Mouse (Mus musculus): ENCODE measurements around the gene Hdac9.

DNA sequence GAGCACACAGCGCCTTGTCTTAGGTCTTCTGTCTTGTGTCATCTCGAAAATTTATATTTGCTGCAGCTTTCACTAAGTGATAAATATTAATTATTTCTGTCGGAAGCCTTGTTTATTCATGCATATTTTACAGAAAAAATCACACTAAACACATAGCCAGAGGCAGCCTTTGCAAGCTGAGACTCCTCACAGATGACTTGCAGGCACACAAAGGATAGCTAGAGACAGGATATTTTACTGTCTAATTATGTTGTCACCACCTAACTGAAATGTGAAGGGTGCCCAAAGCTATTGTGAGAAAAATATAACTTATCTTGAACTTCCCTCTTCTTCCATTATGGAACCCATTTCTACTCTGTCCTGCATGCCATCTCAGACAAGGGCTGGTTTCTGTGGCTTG is 258.3 kb downstream of the Hdac9 start:
- TF ChIP-seq CTCF (IDR thresholded peaks at IDR 0.05; ENCODE audit: borderline replicate concordance, insufficient read depth, low read length) (no peak), POLR2A (IDR thresholded peaks at IDR 0.05; ENCODE audit: low read depth, low read length) (no peak)
